Mouse (Mus musculus): ENCODE data around the gene Vmn1r67. TPM values are rescaled to one million over a fixed set of nuclear protein-coding genes. Genes with fewer than 3 reads are reported as not detected.

Gene Vmn1r67
- polyA plus RNA-seq (2017; shearing (Covaris generic)) = not detected

GRCm38 (mm10) chr7:10443031-10443430, at the start of gene Vmn1r67:
Vmn1r67 (plus strand) TSS chr7:10443331.

GRCm38 (mm10) chr7:10494786-10495521, 51.8 kb downstream of the Vmn1r67 start, which contains the start of gene Zik1:
Zik1 (minus strand) TSS chr7:10495394.

Other genes starting within 250 kb of the Vmn1r67 start
- under 1 TPM in 1 of 2 experiments, not detected in 1; 0.10 TPM for gene Vmn1r66, start 165.3 kb upstream of the Vmn1r67 start, polyA plus RNA-seq (2017; shearing (Covaris generic))
- 1 to 10 TPM; 3.0 to 3.6 TPM for gene Zik1, start 52.1 kb downstream of the Vmn1r67 start, polyA plus RNA-seq (2017; shearing (Covaris generic))
- under 1 TPM; 0.05 to 0.31 TPM for gene Vmn1r68, start 115.2 kb downstream of the Vmn1r67 start, polyA plus RNA-seq (2017; shearing (Covaris generic))
- under 1 TPM in 1 of 2 experiments, not detected in 1; 0.66 TPM for gene Vmn1r69, start 170.3 kb downstream of the Vmn1r67 start, polyA plus RNA-seq (2017; shearing (Covaris generic))
- gene Vmn1r70, start 188.2 kb downstream of the Vmn1r67 start, polyA plus RNA-seq (2017; shearing (Covaris generic)) = under 1 TPM; 0.17 to 0.31 TPM
- gene Nlrp4b, start 244.5 kb downstream of the Vmn1r67 start, polyA plus RNA-seq (2017; shearing (Covaris generic)) = 1 to 10 TPM in 1 of 2 experiments, under 1 TPM in 1; 0.17 to 1.7 TPM